Comparison of ENCODE assay signal across 24 mouse cellular contexts in the genomic region with DNA sequence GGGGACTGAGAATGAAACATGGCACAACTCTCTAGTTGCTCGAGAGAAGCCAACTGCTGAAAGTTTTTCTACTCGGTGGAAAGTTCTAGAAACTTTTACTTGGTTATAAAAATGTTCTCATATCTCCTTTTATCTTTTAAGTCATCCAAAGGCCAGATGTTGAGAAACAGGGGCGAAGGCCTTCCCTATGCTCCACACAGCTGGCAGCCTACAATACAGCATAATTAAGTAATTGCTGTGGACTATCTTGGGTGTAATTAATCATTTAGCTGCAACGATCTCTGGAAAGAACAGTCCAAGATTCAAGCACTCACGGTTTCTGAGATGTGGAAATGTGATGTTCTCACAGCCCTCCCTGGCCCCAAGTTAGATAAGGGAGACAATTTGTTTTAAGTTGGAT.
A peak's percentile ranks its signal among the peaks of the same experiment; 100 is the strongest.
DNase-seq lines count a peak whose midpoint lies in the region; ATAC-seq and TF ChIP-seq lines count a peak whose summit lies in the region.
"Had no signal": no experiment of that assay in that cellular context is flagged by ENCODE, and none has a peak within 500 bp of the region (broad histone marks: within the 10 kb centered on the region; RNA-seq: fewer than 3 reads in every experiment).

No protein-coding gene starts in this region.

- no peaks in the 10 kb centered on the region for H3K4me1 ChIP-seq in kidney, adult 2 months (ENCODE audit: control insufficient read depth, insufficient read depth, low read length)
- no peaks in the 10 kb centered on the region for H3K4me1 ChIP-seq in kidney, embryonic 14.5 days (ENCODE audit: control insufficient read depth, insufficient read depth, low read length)
- H3K4me1 ChIP-seq: liver, embryonic 15.5 days; midbrain, embryonic 13.5 days; neural tube, embryonic 12.5 days had no signal

- no peak for TF ChIP-seq CTCF in kidney, adult 2 months (conservative IDR thresholded peaks at IDR 0.05; ENCODE audit: insufficient read depth, insufficient read length, low read depth, low read length)

- peak; percentile 4 for DNase-seq in adrenal gland, postnatal 10 days
- DNase-seq in adrenal gland, postnatal 4 days (ENCODE audit: low spot score in 2 of 2), result no peak
- DNase-seq in kidney, adult 2 months, result peak; percentile 59
- peak; percentile 13 for DNase-seq in urinary bladder, postnatal 14 days (ENCODE audit: low spot score)
- DNase-seq in urinary bladder, postnatal 10 days (ENCODE audit: low spot score), result no peak
- DNase-seq in spleen, postnatal 14 days (ENCODE audit: low spot score in 2 of 2), result no peak
- DNase-seq: cerebellum, adult 11 months; cerebellum, postnatal 14 days; gastrocnemius, postnatal 36 days; heart, postnatal 4 days; right cerebral cortex, adult 18-20 months; thymus, postnatal 14 days had no signal

- no peaks in the 10 kb centered on the region for H3K36me3 ChIP-seq in kidney, adult 2 months (ENCODE audit: control insufficient read depth, insufficient read depth, low read length)
- no peaks in the 10 kb centered on the region for H3K36me3 ChIP-seq in kidney, embryonic 14.5 days (ENCODE audit: control insufficient read depth, insufficient read depth, low read length)
- H3K36me3 ChIP-seq: embryonic facial prominence, embryonic 15.5 days; G1E; heart, embryonic 13.5 days; hindbrain, embryonic 15.5 days; limb, embryonic 15.5 days; liver, embryonic 15.5 days; midbrain, embryonic 13.5 days; neural tube, embryonic 12.5 days had no signal

- ATAC-seq in kidney, embryonic 14.5 days (ENCODE audit: low FRiP score, low TSS enrichment), result no peak
- ATAC-seq: forebrain, embryonic 16.5 days; intestine, postnatal 0 days; midbrain, embryonic 13.5 days had no signal

- no peak overlapping the region for H3K4me2 ChIP-seq in kidney, embryonic 14.5 days (replicated peaks; ENCODE audit: low read depth, low read length)
- H3K4me2 ChIP-seq: embryonic facial prominence, embryonic 15.5 days; heart, embryonic 13.5 days; hindbrain, embryonic 15.5 days; limb, embryonic 15.5 days; liver, embryonic 15.5 days; midbrain, embryonic 13.5 days; neural tube, embryonic 12.5 days had no signal

- H3K9ac ChIP-seq in kidney, embryonic 14.5 days (ENCODE audit: low read depth, low read length), result no peak overlapping the region
- H3K9ac ChIP-seq: embryonic facial prominence, embryonic 15.5 days; heart, embryonic 13.5 days; hindbrain, embryonic 15.5 days; limb, embryonic 15.5 days; liver, embryonic 15.5 days; midbrain, embryonic 13.5 days; neural tube, embryonic 12.5 days had no signal

- H3K4me3 ChIP-seq in kidney, adult 2 months (ENCODE audit: insufficient read depth, low read depth, low read length), result no peak overlapping the region
- no peak overlapping the region for H3K4me3 ChIP-seq in kidney, embryonic 14.5 days (ENCODE audit: low read length)
- H3K4me3 ChIP-seq: embryonic facial prominence, embryonic 15.5 days; heart, embryonic 13.5 days; hindbrain, embryonic 15.5 days; layer of hippocampus, adult 2 months; limb, embryonic 15.5 days; liver, embryonic 15.5 days; midbrain, embryonic 13.5 days; neural tube, embryonic 12.5 days had no signal

- TF ChIP-seq POLR2A in kidney, adult 2 months (IDR thresholded peaks at IDR 0.05; ENCODE audit: low read depth, low read length), result no peak

- no peaks in the 10 kb centered on the region for H3K9me3 ChIP-seq in kidney, embryonic 14.5 days (ENCODE audit: control insufficient read depth, low read length)
- H3K9me3 ChIP-seq: embryonic facial prominence, embryonic 15.5 days; heart, embryonic 13.5 days; hindbrain, embryonic 15.5 days; limb, embryonic 15.5 days; liver, embryonic 15.5 days; midbrain, embryonic 13.5 days; neural tube, embryonic 12.5 days had no signal

- 61% methylated on average over 5 of the region's 5 CpGs for whole genome bisulfite sequencing in kidney, adult 2 months
- WGBS in kidney, embryonic 14.5 days, result 61% methylated on average over 5 of the region's 5 CpGs

- no peak overlapping the region for H3K27ac ChIP-seq in kidney, adult 2 months (ENCODE audit: insufficient read depth, low read depth, low read length)
- no peak overlapping the region for H3K27ac ChIP-seq in kidney, embryonic 14.5 days (ENCODE audit: low read depth, low read length)
- H3K27ac ChIP-seq: embryonic facial prominence, embryonic 15.5 days; heart, embryonic 13.5 days; hindbrain, embryonic 15.5 days; layer of hippocampus, adult 2 months; limb, embryonic 15.5 days; liver, embryonic 15.5 days; midbrain, embryonic 13.5 days; neural tube, embryonic 12.5 days had no signal

- H3K27me3 ChIP-seq in kidney, adult 2 months (replicated peaks; ENCODE audit: control insufficient read depth, insufficient read depth, low read length), result no peaks in the 10 kb centered on the region
- H3K27me3 ChIP-seq in kidney, embryonic 14.5 days (ENCODE audit: control insufficient read depth, insufficient read depth, low read length), result no peaks in the 10 kb centered on the region
- H3K27me3 ChIP-seq: embryonic facial prominence, embryonic 15.5 days; heart, embryonic 13.5 days; hindbrain, embryonic 15.5 days; limb, embryonic 15.5 days; liver, embryonic 15.5 days; midbrain, embryonic 13.5 days; neural tube, embryonic 12.5 days had no signal

Comparison
In these comparisons a context has a peak if more than half of its experiments do, and no peak if none do; other contexts are left out.
1. DNase-seq: peak in adrenal gland, postnatal 10 days (single experiment), kidney, adult 2 months (single experiment) and urinary bladder, postnatal 14 days (single experiment); none in adrenal gland, postnatal 4 days (0 of 2), urinary bladder, postnatal 10 days (single experiment) and spleen, postnatal 14 days (0 of 2).